Mouse (Mus musculus): ENCODE measurements around the gene Pygo2. TPM values are rescaled to one million over a fixed set of nuclear protein-coding genes. Genes with fewer than 3 reads are reported as not detected.

The Pygo2 gene
- polyA plus RNA-seq, 1 experiment: 45.4 TPM

DNA sequence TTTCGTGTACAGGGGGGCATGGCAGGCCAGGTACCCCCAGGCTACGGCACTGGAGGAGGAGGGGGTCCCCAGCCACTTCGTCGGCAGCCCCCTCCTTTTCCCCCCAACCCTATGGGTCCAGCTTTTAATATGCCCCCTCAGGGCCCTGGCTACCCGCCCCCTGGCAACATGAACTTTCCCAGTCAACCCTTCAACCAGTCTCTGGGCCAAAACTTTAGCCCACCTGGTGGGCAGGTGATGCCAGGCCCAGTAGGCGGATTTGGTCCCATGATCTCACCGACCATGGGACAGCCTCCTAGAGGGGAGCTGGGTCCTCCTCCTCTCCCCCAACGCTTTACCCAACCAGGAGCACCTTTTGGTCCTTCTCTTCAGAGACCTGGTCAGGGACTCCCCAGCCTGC is 2.6 kb downstream of the Pygo2 start:
- Histone ChIP-seq H3K27ac (ENCODE audit: control insufficient read depth, insufficient read depth, low read depth, low read length, poor library complexity) (no peak overlapping the region), H3K4me3 (replicated peaks; ENCODE audit: control insufficient read depth, low read depth, low read length) (no peak overlapping the region), H3K4me1 (ENCODE audit: control insufficient read depth, insufficient read depth, low read length) (peaks cover 6% of the 10 kb centered on the region)
- 91% methylated on average over 8 of the region's 8 CpGs for WGBS
- TF ChIP-seq POLR2A (IDR thresholded peaks at IDR 0.05; ENCODE audit: borderline replicate concordance, control insufficient read depth, low read depth, low read length) (no peak), CTCF (IDR thresholded peaks at IDR 0.05; ENCODE audit: control insufficient read depth, insufficient read depth, low read length) (no peak)

DNA sequence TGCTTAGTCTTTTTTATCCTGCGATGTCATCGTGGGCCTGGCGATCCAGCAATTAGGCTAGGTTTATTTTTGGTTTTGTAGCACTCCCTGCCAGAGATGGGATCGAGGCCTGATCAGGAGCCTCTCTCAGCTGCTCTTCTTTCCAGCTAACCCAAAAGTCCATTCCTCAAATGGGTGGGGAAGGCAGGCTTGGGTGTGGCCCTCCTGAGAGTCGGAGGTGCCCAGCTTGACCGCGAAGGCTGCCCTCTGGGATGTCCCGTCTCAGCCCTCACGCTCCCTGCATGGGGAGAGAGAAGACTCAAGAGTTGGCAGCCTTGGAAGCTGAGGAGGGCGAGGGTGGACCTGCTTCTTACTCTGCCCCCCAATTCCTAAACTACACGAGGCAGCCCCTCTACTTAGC is 4.5 kb downstream of the Pygo2 start:
- H3K4me3 ChIP-seq (replicated peaks; ENCODE audit: control insufficient read depth, low read depth, low read length): no peak overlapping the region
- H3K4me1 ChIP-seq (ENCODE audit: control insufficient read depth, insufficient read depth, low read length): peaks cover 7% of the 10 kb centered on the region
- 89% methylated on average over 11 of the region's 11 CpGs for WGBS
- no peak overlapping the region for H3K27ac ChIP-seq (ENCODE audit: control insufficient read depth, insufficient read depth, low read depth, low read length, poor library complexity)
- TF ChIP-seq POLR2A (IDR thresholded peaks at IDR 0.05; ENCODE audit: borderline replicate concordance, control insufficient read depth, low read depth, low read length): no peak
- no peak for TF ChIP-seq CTCF (IDR thresholded peaks at IDR 0.05; ENCODE audit: control insufficient read depth, insufficient read depth, low read length)

DNA sequence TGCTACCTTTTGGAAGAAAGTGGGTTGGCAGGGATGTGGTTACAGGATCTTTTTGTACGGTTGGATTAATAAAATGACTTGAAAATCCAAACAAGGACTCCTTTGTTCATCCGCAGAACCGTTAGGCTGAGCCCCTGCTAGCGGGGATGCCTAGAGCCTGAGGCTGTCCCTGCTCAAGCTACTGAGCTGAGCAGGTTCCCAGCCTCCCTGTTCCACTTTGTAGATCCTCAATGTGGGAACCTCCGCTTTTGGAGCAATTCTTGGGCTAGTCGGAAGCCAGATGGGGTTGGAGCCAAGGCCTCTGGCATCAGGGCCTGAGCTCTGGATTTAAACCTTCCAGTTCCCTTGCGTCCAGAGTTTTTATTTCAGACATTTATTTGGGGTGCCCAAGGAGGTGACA is 5.0 kb downstream of the Pygo2 start:
- no peak overlapping the region for H3K27ac ChIP-seq (ENCODE audit: control insufficient read depth, insufficient read depth, low read depth, low read length, poor library complexity)
- 91% methylated on average over 7 of the region's 7 CpGs for WGBS
- peaks cover 7% of the 10 kb centered on the region for H3K4me1 ChIP-seq (ENCODE audit: control insufficient read depth, insufficient read depth, low read length)

DNA sequence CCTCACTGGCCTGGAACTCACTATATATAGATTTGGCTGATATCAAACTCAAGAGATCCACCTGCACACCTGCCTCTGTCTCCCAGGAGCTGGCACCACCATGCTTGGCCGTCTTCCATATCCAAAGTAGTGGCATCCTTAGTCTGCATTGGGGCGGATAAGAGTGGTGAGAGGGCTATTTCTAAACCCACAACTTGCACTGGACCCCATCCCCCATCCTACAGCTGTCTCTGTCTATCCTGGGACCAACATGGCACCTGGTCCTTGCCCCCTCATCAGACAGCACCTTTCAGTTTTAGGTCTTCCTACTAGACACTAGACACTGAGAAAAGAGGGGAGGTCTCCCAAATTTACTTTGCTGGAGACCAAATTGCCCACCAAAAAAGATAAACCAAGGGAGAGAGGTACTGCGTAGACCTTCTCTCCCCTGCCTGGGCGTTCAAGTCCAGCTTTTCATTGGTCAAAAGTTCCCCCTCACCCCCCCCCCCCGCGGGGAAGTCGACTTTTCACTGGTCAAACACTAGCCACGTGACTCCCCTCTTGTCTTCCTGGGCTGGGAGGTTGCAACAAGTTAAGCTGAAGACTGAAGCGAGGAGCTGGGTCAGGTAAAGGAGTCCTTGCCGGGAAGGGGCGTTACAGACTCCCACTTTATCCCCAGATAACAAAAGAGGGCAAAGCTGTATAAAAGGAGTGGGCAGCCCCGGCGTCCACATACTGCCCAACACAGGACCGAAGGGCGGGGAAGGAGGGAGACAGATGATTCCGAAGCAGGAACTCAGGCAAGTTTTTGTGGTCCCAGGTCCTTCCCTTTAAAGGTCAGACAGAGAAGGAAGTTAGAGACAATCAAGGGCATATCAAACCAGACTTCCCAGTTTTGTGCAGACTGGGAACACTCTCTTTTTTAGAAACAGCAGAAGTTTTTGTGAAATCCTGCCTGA is 6.4 kb downstream of the Pygo2 start, which contains the start of gene Pbxip1:
Gene Pbxip1, plus strand, starts transcription at position 531 of the 938 bp plus-strand sequence.
- WGBS: 7% methylated on average over 16 of the region's 16 CpGs
- Histone ChIP-seq H3K4me1 (ENCODE audit: control insufficient read depth, insufficient read depth, low read length) (peaks cover 7% of the 10 kb centered on the region), H3K4me3 (replicated peaks; ENCODE audit: control insufficient read depth, low read depth, low read length) (peak within 1 kb of the TSS; percentile 64), H3K27ac (ENCODE audit: control insufficient read depth, insufficient read depth, low read depth, low read length, poor library complexity) (peak within 1 kb of the TSS; percentile 64)
- TF ChIP-seq POLR2A (IDR thresholded peaks at IDR 0.05; ENCODE audit: borderline replicate concordance, control insufficient read depth, low read depth, low read length): 0 out of 2 replicates have a peak, but pooled peaks have one; percentile 11
- no peak for TF ChIP-seq CTCF (IDR thresholded peaks at IDR 0.05; ENCODE audit: control insufficient read depth, insufficient read depth, low read length)

More for the DNA sequence above, 5.0 kb downstream of the Pygo2 start:
- H3K4me3 ChIP-seq (replicated peaks; ENCODE audit: control insufficient read depth, low read depth, low read length): no peak overlapping the region
- no peak for TF ChIP-seq POLR2A (IDR thresholded peaks at IDR 0.05; ENCODE audit: borderline replicate concordance, control insufficient read depth, low read depth, low read length)
- TF ChIP-seq CTCF (IDR thresholded peaks at IDR 0.05; ENCODE audit: control insufficient read depth, insufficient read depth, low read length): no peak

DNA sequence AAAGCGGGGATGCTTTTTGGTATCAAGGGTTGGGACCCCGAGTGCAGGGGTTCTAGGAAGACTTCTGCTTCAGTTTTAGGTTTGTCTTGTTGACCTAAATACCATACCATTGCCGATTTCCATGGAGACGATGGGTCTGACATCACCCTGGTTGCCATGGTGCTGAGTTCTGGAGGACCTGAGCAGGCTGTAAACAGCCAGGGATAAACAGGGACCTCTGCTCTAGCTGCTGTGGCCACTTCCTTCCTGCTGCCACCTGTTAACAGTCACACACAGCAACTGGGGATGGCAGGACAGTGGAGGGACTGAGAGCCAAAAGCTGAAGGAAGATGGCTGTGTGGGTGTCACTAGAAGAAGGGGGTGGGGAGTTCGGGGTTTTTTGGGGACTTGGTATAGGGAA is 7.3 kb downstream of the Pygo2 start:
- H3K4me3 ChIP-seq (replicated peaks; ENCODE audit: control insufficient read depth, low read depth, low read length): peak overlapping the region; percentile 64
- H3K27ac ChIP-seq (ENCODE audit: control insufficient read depth, insufficient read depth, low read depth, low read length, poor library complexity): peak overlapping the region; percentile 64
- WGBS: 5% methylated on average over 5 of the region's 5 CpGs
- TF ChIP-seq POLR2A (IDR thresholded peaks at IDR 0.05; ENCODE audit: borderline replicate concordance, control insufficient read depth, low read depth, low read length): no peak
- peaks cover 7% of the 10 kb centered on the region for H3K4me1 ChIP-seq (ENCODE audit: control insufficient read depth, insufficient read depth, low read length)

DNA sequence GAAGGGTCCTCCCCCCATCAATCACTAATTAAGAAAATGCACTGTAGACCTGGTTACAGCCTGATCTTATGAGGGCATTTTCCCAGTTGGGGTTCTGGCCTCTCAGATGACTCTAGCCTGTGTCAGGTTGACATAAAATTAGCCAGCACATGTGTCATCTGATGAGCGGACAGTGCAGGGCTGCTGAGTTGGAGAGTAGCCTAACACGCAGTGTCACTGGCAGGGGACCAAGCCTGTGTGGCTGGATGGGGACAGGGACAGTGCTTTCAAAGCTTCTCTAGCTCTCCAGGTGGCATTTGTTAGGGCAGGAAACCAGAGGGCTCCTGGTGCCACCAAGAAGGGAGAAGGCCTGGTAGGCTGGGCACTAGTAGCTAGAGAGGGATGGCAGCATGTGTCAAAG is 10.7 kb downstream of the Pygo2 start:
- Histone ChIP-seq H3K4me1 (ENCODE audit: control insufficient read depth, insufficient read depth, low read length) (peaks cover 7% of the 10 kb centered on the region), H3K4me3 (replicated peaks; ENCODE audit: control insufficient read depth, low read depth, low read length) (no peak overlapping the region), H3K27ac (ENCODE audit: control insufficient read depth, insufficient read depth, low read depth, low read length, poor library complexity) (no peak overlapping the region)
- TF ChIP-seq POLR2A (IDR thresholded peaks at IDR 0.05; ENCODE audit: borderline replicate concordance, control insufficient read depth, low read depth, low read length): no peak
- TF ChIP-seq CTCF (IDR thresholded peaks at IDR 0.05; ENCODE audit: control insufficient read depth, insufficient read depth, low read length): no peak
- WGBS: 90% methylated on average over 2 of the region's 2 CpGs

DNA sequence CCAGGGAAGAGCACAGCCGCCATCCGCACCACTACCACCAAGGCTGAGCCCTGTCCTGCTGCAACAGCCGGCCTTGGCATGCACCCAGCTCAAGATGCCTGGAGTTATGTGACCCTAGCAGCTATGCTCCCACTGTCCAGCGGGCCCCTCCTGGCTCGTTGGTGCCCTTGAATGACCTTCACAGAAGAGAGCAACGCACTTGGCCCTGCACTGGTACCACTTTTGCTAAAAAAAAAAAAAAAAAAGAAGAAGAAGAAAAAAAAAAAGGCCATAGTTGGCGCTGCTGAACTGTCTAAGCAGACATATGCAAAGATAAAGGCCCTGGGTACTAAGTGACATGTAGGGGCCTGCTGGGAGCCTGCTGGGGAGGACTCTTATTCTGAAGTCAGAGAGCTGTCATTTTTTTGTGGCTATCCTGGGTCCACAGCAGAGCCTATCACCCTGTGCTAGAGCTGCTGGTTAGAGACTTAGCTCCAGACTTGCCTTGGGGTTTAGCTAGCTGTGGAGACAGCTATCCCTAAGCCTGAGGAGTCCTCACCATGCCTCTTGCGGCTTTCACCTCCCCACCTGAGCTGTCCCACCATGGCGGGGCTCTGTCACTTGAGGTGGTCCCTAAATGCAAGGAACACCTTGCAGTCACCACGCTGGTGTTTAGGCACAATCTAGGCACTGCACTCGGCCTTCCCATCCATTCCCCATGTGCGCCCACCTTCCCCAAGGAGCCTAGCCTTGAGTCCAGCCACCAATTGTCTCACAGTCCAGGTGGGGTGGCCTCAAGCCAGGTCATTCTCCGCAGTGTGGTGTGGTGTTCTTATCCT is 18.9 kb downstream of the Pygo2 start:
- WGBS: 38% methylated on average over 13 of the region's 13 CpGs
- Histone ChIP-seq H3K4me3 (replicated peaks; ENCODE audit: control insufficient read depth, low read depth, low read length) (no peak overlapping the region), H3K27ac (ENCODE audit: control insufficient read depth, insufficient read depth, low read depth, low read length, poor library complexity) (peak overlapping the region; percentile 2; the same call in 1 of the 2 replicates), H3K4me1 (ENCODE audit: control insufficient read depth, insufficient read depth, low read length) (peaks cover 2% of the 10 kb centered on the region; the same call in 1 of the 2 replicates)
- no peak for TF ChIP-seq CTCF (IDR thresholded peaks at IDR 0.05; ENCODE audit: control insufficient read depth, insufficient read depth, low read length)
- TF ChIP-seq POLR2A (IDR thresholded peaks at IDR 0.05; ENCODE audit: borderline replicate concordance, control insufficient read depth, low read depth, low read length): no peak

DNA sequence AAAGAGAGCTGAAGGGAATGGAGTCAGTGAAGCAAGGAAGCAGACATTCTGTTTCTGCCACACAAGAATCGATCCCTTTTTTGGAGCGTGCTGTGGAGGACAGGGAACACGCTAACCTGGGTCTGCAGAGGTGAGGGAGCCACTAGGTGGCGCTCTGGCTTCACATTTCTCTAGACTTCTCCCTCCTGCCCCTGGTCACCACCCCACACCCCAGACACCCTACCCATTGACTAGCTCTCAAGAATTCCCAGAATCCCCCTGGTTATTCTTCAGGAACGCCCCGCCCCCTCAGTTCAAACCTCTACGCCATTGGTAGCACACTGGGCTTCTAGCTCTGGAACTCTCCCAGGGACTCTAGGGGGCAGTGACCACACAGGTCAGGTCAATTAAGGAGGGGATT is 19.5 kb downstream of the Pygo2 start:
- H3K4me1 ChIP-seq (ENCODE audit: control insufficient read depth, insufficient read depth, low read length): peaks cover 2% of the 10 kb centered on the region; the same call in 1 of the 2 replicates
- H3K4me3 ChIP-seq (replicated peaks; ENCODE audit: control insufficient read depth, low read depth, low read length): no peak overlapping the region
- H3K27ac ChIP-seq (ENCODE audit: control insufficient read depth, insufficient read depth, low read depth, low read length, poor library complexity): no peak overlapping the region; the same call in 1 of the 2 replicates
- WGBS: 10% methylated on average over 7 of the region's 7 CpGs
- peak; percentile 91 for TF ChIP-seq CTCF (IDR thresholded peaks at IDR 0.05; ENCODE audit: control insufficient read depth, insufficient read depth, low read length)
- no peak for TF ChIP-seq POLR2A (IDR thresholded peaks at IDR 0.05; ENCODE audit: borderline replicate concordance, control insufficient read depth, low read depth, low read length)
